Mouse (Mus musculus): ENCODE measurements at regions not wholly inside any gene's neighbourhood (a gene's known extent, or its start where the extent isn't known, plus 50 kb on each side); places are given as distances from the start of the nearest gene placed in this dataset.

DNA sequence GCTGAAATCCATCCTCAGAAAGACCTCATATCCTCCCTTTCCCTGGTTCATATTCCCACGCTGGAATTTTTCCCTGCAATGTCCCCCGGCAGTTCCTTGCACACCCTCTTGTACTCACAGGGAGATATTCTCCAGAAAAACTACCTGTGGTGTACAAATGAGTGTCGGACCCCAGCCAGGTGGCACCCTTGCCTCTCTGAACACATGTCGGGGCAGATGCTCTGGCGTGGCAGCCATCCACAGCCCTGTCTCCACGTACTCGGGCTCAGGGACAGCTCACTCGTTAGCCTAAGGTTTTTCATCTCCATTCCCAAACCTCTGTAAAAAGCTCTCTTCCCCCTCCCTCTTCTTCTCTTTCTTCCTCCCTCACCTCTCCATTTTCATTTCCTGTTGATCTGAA lies 100.1 kb upstream of the Egln3 start:
- no peak for TF ChIP-seq GATA4 (IDR thresholded peaks at IDR 0.05; ENCODE audit: insufficient replicate concordance, low read length)

DNA sequence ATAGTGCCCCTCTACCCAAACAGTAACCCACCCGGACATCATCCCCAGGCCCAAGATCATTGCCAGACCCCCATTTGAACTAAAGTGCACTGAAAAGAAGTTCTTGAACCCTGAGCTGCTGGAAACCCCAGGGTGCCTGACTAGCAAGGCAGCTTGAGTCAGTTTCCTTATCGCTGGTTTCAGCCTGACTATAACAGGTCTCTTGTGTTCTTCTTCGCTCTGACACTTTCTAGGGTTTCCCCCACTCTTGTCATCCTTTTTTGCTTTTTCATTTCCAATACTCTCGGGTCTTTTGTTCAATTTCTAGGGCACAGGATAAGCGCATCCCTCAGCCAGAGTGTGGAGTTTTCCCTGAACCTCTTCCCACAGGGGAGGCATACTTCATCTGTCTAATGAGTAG lies 95.8 kb upstream of the Egln3 start:
- no peak for TF ChIP-seq GATA4 (IDR thresholded peaks at IDR 0.05; ENCODE audit: insufficient replicate concordance, low read length)

DNA sequence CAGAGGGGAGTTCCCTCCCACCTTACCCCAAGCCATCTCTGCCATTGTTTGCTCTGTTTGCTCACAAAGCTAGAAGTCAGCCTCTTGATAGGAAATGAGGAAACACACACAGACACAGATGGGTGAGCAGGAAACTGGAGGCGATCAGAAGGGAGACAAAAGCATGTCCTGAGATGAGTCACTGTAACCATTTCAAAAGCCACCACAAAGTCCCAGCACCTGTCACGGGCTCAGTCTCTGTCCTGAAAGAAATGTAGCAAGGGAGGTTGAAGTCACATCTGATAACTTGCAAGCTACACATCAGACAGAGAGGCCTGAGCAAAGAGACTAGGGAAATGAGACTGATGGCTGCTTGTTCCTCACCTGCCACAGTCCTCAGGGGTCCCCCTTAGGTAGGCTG lies 89.6 kb upstream of the Egln3 start:
- no peak for TF ChIP-seq GATA4 (IDR thresholded peaks at IDR 0.05; ENCODE audit: insufficient replicate concordance, low read length)

DNA sequence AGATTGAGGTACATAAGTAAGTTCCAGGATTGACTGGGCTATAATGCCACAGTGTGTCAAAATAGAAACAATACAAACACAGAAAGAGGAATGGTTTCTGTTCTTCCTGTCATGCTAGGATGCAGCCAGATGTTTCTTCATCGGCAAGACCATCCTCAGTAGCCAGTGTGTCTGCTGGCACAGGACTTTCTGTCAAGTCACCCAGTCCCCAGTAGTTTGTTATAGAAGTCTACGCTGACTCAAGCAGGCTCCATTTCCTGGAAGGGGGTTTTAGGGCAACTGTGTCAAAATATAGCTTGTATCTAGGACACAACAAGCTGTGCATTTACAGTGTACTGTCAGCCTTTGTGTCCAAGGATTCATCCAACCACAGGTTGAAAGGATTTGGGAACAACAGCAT lies 86.7 kb upstream of the Egln3 start:
- TF ChIP-seq GATA4 (IDR thresholded peaks at IDR 0.05; ENCODE audit: insufficient replicate concordance, low read length) = no peak

DNA sequence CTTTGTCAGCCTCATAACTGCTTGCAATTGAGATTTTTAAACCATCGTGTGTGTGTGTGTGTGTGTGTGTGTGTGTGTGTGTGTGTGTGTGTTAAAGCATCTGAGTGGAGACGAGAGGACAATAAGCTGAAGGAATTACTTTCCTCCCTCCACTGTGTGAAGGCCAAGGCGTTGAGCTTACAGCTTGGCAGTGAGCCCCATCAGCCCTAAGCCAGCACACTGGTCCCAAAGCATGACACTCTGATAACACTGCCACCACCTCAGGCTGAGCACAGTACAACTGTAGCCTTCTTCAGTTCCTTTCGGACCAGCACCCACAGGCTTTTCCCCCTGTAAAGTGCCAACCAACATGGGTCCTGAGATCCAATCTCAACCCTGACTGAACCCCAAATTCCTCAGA lies 85.1 kb upstream of the Egln3 start:
- TF ChIP-seq GATA4 (IDR thresholded peaks at IDR 0.05; ENCODE audit: insufficient replicate concordance, low read length) = no peak

DNA sequence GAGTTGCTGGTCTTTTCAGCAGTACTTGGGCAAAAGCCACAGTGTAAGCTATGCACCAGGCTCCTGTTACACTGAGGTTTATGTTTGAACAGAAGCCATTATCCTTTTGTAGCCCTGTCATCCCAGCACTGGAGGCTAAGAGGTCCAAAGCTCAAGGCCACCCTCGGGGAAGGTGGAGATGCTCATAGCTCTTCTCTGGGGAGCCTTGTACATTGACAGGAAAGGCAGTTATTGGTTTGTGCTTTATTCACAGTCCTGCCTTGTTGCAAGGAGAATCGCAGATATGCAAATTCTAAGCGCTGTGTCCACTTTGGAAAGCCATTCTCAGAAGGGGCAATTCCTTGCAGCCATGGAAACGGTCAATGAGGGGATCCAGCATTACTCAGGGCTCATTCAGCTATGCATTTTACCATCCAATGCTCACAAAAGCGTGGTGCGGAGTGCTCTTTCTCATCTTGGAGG lies 84.4 kb upstream of the Egln3 start:
- TF ChIP-seq GATA4 (IDR thresholded peaks at IDR 0.05; ENCODE audit: insufficient replicate concordance, low read length) = no peak

DNA sequence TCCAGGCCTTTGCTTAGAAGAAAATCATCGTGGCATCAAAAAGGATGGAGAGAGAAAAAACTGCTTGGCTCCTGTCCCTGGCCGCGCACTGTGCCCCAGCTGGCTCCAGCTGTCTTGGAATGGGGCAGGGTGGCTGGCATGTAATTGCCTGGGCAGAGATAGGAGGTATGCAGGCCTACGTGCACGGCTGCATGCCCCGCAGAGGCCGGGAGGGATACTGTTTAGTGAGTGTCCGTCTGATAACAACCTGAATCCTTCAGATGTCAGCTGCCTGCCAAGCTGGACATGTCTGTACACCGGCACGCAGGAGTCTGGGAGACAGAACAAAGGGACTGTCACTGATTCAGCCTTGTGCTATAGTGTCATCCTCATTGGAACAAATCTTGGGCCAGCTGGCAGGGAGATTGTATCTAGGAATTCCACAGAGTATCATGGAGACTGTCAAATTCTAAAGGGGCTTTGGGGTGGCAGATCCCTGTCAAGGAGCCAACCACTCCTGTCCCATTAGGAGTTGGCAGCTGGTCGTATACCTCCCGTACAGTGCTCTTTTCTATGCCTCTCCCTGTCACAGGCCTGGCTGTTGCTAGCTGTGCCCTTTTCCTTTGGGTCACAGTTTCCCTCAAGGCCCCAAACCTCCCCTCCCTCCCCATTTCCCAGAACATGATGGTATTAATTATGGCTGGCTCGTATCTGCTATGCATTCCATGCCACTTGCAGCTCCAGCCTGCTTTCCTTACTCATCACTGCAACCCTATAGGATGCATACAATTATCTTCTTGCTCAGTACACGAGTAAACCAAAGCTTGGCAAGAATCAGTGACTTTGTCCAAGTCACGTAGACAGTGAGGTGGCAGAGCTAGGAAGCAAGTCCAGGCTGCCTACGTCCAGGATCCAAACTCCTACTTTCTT lies 83.5 kb upstream of the Egln3 start:
- no peak for TF ChIP-seq GATA4 (IDR thresholded peaks at IDR 0.05; ENCODE audit: insufficient replicate concordance, low read length)

DNA sequence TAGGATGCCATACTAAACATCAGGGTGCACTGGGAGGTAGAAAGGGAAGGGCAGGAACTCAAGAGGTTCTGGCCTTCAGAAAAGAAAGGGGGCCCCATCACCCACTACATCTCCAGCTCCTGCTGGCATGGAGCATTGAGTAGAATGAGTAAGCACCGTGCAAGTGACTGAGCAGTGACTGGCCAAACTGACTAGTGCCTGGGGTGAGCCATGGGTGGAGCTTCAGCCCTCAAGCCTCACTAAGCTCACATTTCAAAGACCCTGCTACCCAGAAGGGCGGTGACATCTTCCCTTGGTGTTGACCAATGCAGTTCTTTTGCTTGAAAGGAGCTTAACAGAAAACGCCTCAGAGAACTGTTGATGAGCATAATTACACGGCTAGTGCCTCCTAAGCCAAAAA lies 80.0 kb upstream of the Egln3 start:
- TF ChIP-seq GATA4 (IDR thresholded peaks at IDR 0.05; ENCODE audit: insufficient replicate concordance, low read length) = no peak

DNA sequence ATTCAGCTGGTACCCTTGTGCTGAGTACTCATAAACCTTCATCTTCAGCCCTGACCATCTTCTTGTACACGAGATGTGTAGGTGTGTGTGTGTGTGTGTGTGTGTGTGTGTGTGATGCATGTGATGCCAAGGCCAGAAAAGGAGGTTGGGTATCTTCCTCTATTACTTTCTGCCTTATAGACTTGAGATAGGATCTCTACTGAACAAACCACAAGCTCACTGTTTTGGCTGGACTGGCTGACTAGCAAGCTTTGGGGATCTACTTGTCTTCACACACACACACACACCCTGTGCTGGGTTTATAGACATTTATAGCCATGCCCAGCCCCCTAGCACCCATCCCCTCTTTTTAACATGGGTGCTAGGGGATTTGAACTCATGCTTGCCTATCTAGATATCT lies 79.4 kb upstream of the Egln3 start:
- no peak for TF ChIP-seq GATA4 (IDR thresholded peaks at IDR 0.05; ENCODE audit: insufficient replicate concordance, low read length)

DNA sequence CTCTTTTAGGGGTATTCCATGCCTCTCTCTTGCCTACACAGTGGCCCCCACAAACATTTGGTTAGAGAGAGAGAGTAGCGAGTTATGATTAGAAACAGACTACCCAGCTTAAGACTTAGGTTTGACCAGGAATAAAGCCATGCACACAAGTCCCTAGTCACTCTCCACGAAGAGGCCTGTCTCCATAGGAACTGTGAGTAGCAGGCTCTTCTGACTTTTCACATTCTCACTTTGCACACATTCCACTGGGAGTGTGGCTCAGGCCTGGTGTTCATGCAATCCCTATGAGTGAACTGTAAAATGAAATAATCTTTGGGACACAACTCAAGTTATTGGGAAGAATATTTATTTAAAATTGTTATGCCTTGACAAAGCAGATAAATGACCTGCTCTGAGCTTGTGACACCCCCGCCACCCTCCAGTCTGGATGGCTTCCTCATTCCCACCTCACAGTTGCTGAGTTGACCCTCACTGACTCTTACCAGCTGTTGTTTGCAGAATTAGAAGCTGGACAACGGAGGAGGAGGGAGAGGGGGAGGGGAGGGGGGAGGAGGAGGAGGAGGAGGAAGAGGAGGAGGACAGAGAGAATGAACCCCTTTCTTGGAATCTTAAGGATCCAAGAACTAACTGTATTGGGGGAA lies 78.7 kb upstream of the Egln3 start:
- no peak for TF ChIP-seq GATA4 (IDR thresholded peaks at IDR 0.05; ENCODE audit: insufficient replicate concordance, low read length)

DNA sequence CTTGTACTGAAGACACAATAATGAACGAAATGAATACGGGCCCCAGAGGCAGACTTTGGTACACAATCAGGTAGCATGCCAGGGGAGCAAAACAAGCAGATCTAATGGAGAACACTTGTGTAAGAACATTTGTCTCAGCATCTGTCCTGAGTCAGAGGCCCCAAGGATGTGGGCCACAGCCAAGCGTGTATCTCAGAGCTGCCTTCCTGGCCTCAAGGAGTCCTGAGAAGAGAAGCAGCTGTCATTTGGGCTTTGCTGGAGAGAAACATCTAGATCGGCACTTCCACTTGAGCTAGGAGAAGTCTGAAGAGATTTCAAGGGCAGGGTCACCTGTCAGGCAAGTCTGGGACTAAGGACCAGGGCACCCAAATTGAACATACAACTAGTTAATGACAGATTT lies 76.8 kb upstream of the Egln3 start:
- TF ChIP-seq GATA4 (IDR thresholded peaks at IDR 0.05; ENCODE audit: insufficient replicate concordance, low read length) = no peak

DNA sequence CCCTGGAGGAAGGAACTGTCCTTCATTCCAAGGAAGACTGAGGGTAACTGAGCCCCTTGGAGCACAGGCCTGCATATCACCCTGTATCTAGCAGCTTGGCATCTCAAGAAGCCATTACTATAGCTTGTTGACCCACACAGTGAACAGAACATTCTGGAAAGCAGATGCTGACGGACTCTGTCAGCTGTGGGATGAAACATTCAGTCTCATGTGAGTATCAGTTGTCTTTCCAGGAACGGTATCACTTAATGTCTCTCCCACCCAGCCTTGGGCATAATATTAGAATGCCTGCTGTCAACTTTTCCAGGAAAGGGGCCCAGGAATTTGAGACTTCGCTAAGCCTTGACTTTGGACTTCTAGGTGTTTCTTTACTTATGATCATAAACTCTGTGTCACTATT lies 76.3 kb upstream of the Egln3 start:
- TF ChIP-seq GATA4 (IDR thresholded peaks at IDR 0.05; ENCODE audit: insufficient replicate concordance, low read length) = no peak

DNA sequence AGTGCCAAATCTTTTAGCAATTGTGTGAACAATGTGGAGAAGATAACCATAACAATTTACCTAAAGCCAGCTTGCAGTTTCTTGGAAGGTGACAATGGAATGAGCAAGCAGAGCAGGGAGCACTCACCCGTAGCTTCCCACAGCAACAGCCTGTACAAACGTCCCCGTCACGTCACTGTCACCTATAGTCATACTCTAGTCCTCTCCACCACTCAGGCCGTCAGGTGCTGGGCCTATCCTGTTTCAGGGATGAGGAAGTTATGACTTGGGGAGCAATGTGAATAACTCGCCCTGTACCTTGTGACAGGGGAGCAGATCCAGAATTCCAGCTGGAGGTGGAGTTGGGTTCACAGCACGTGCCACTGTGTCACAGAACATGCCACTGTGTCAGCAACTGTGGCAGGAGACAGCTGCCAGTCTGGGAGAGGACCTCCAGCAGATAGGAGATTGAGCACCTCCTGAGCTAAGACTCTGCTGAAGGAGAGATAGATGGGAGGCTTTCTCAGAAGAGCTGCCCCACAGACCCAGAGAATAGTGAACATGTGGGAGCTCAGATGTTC lies 73.4 kb upstream of the Egln3 start:
- TF ChIP-seq GATA4 (IDR thresholded peaks at IDR 0.05; ENCODE audit: insufficient replicate concordance, low read length) = no peak

DNA sequence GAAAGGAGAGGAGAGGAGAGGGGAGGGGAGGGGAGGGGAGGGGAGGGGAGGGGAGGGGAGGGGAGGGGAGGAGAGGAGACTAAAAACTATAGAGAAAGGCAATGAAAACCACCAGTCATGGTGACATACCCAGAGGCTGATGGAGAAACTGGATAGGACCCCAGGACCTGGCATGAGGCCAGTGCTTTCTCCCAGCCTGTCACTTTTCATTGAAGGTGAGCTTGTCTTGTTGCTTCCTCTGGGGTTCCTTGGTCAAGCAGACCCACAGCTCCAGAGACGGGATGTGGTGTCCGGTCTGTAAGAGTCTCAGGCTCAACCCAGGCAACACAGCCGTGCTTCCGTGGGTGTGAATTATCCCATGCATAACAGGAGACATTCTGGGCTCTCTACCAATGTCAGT lies 69.8 kb upstream of the Egln3 start:
- TF ChIP-seq GATA4 (IDR thresholded peaks at IDR 0.05; ENCODE audit: insufficient replicate concordance, low read length) = no peak

DNA sequence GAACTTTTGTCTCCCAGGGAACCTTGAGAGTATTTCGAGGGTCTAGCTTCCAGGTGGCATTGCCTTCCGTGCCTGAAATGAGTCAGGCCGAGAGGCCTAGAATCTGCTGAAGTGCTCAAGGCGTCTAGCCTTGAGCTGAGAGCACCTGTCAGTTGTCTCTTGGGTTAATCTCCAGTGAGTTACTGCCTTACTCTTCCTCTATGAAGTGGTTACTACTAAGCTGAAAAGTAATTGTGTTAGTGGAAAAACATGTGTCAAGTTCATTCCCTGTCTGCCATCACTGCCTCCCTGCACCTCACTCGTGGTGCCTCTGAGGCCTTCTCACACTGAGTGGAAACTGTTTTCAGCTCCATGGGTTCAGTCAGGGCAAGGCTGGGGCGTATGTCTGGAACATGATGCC lies 69.0 kb upstream of the Egln3 start:
- no peak for TF ChIP-seq GATA4 (IDR thresholded peaks at IDR 0.05; ENCODE audit: insufficient replicate concordance, low read length)

DNA sequence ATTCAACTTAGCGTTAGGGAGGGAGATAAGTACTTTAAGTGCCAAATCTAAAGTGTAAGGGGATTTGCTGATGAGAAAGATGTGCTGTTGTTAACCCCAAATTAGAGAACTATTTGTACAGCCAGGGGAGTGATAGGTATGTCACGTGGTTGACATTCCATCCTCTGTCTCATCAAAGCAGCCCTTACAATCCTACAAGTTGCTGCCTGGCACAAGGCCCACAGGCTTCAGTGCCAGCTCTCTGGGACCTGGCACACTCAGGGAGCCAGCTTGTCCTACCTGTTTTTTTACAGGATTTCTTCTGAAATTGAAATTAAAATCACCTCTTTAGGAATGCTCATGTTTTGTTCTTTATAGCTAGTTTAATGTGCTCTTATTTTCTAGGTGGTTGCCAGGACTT lies 68.6 kb upstream of the Egln3 start:
- TF ChIP-seq GATA4 (IDR thresholded peaks at IDR 0.05; ENCODE audit: insufficient replicate concordance, low read length) = no peak

All from liver, adult (tissue).